Mouse (Mus musculus): Measurements from ENCODE around the gene Gm20822. TPM values are rescaled to one million over a fixed set of nuclear protein-coding genes. Genes with fewer than 3 reads are reported as not detected.

Gene Gm20822
- total RNA-seq (2023) = not detected

GRCm38 (mm10) chrY:15884671-15885070 lies at the start of gene Gm20822:
Gene Gm20822, minus strand, starts transcription at chrY:15884771.

